Mouse (Mus musculus): ENCODE data around the gene Herpud1. TPM values are rescaled to one million over a fixed set of nuclear protein-coding genes. Genes with fewer than 3 reads are reported as not detected.

Gene Herpud1
- total and polyA plus RNA-seq, 2 experiments from 2014 or later: 131 to 177 TPM

GRCm38 (mm10) chr8:94357220-94357619 is 29.0 kb upstream of the Herpud1 start:
- DNase-seq (ENCODE audit: low spot score): peak; percentile 69
- H3K4me2 ChIP-seq (ENCODE audit: low read depth, low read length): no peak overlapping the region
- TF ChIP-seq CTCF (IDR thresholded peaks at IDR 0.05; ENCODE audit: low read depth): no peak
- TF ChIP-seq EP300 (IDR thresholded peaks at IDR 0.05; ENCODE audit: low read depth): 0 out of 2 replicates have a peak, but pooled peaks have one; percentile 33
- WGBS: 34% methylated on average over 6 of the region's 6 CpGs
- H3K27me3 ChIP-seq (ENCODE audit: control insufficient read depth, insufficient read depth, low read length): no peaks in the 10 kb centered on the region
- peak; percentile 82 for ATAC-seq (ENCODE audit: insufficient read depth, low read depth)
- H3K4me1 ChIP-seq (ENCODE audit: control insufficient read depth, insufficient read depth): peaks cover 42% of the 10 kb centered on the region
- peak overlapping the region; percentile 69 for H3K27ac ChIP-seq (ENCODE audit: low read depth)
- H3K9ac ChIP-seq (replicated peaks; ENCODE audit: low read depth, low read length): no peak overlapping the region
- no peak overlapping the region for H3K4me3 ChIP-seq (ENCODE audit: low read depth, low read length)
- no peaks in the 10 kb centered on the region for H3K9me3 ChIP-seq (replicated peaks; ENCODE audit: control insufficient read depth, low read length)
- no peaks in the 10 kb centered on the region for H3K36me3 ChIP-seq (replicated peaks; ENCODE audit: control insufficient read depth, insufficient read depth, low read length)

- no peak for ATAC-seq (ENCODE audit: insufficient read depth, low read depth)
- H3K9ac ChIP-seq (replicated peaks; ENCODE audit: low read depth, low read length): no peak overlapping the region
- H3K4me2 ChIP-seq (ENCODE audit: low read depth, low read length): no peak overlapping the region
- peak overlapping the region; percentile 70 for H3K27ac ChIP-seq (ENCODE audit: low read depth)
- H3K9me3 ChIP-seq (replicated peaks; ENCODE audit: control insufficient read depth, low read length): no peaks in the 10 kb centered on the region
- no peak for TF ChIP-seq CTCF (IDR thresholded peaks at IDR 0.05; ENCODE audit: low read depth)
- no peak for TF ChIP-seq EP300 (IDR thresholded peaks at IDR 0.05; ENCODE audit: low read depth)
- H3K27me3 ChIP-seq (ENCODE audit: control insufficient read depth, insufficient read depth, low read length): no peaks in the 10 kb centered on the region
- DNase-seq (ENCODE audit: low spot score): peak; percentile 39
- no peak overlapping the region for H3K4me3 ChIP-seq (ENCODE audit: low read depth, low read length)
- H3K36me3 ChIP-seq (replicated peaks; ENCODE audit: control insufficient read depth, insufficient read depth, low read length): no peaks in the 10 kb centered on the region
- WGBS: 28% methylated on average over 5 of the region's 5 CpGs
- H3K4me1 ChIP-seq (ENCODE audit: control insufficient read depth, insufficient read depth): peaks cover 53% of the 10 kb centered on the region
Measured at GRCm38 (mm10) chr8:94358541-94358940, 27.7 kb upstream of the Herpud1 start.

- H3K4me2 ChIP-seq (ENCODE audit: low read depth, low read length): no peak overlapping the region
- WGBS: 86% methylated on average over 6 of the region's 6 CpGs
- ATAC-seq (ENCODE audit: insufficient read depth, low read depth) (no peak), DNase-seq (ENCODE audit: low spot score) (no peak)
- no peaks in the 10 kb centered on the region for H3K9me3 ChIP-seq (replicated peaks; ENCODE audit: control insufficient read depth, low read length)
- no peaks in the 10 kb centered on the region for H3K36me3 ChIP-seq (replicated peaks; ENCODE audit: control insufficient read depth, insufficient read depth, low read length)
- TF ChIP-seq EP300 (IDR thresholded peaks at IDR 0.05; ENCODE audit: low read depth): no peak
- TF ChIP-seq CTCF (IDR thresholded peaks at IDR 0.05; ENCODE audit: low read depth): no peak
- no peak overlapping the region for H3K4me3 ChIP-seq (ENCODE audit: low read depth, low read length)
- H3K27ac ChIP-seq (ENCODE audit: low read depth): peak overlapping the region; percentile 96
- no peak overlapping the region for H3K9ac ChIP-seq (replicated peaks; ENCODE audit: low read depth, low read length)
- no peaks in the 10 kb centered on the region for H3K27me3 ChIP-seq (ENCODE audit: control insufficient read depth, insufficient read depth, low read length)
- peaks cover 49% of the 10 kb centered on the region for H3K4me1 ChIP-seq (ENCODE audit: control insufficient read depth, insufficient read depth)
Measured at GRCm38 (mm10) chr8:94361774-94362431, 24.3 kb upstream of the Herpud1 start.

- H3K27me3 ChIP-seq (ENCODE audit: control insufficient read depth, insufficient read depth, low read length): no peaks in the 10 kb centered on the region
- peaks cover 41% of the 10 kb centered on the region for H3K4me1 ChIP-seq (ENCODE audit: control insufficient read depth, insufficient read depth)
- DNase-seq (ENCODE audit: low spot score): peak; percentile 77
- ATAC-seq (ENCODE audit: insufficient read depth, low read depth): peak; percentile 77
- H3K9me3 ChIP-seq (replicated peaks; ENCODE audit: control insufficient read depth, low read length): no peaks in the 10 kb centered on the region
- 59% methylated on average over 7 of the region's 7 CpGs for WGBS
- peak overlapping the region; percentile 96 for H3K27ac ChIP-seq (ENCODE audit: low read depth)
- TF ChIP-seq CTCF (IDR thresholded peaks at IDR 0.05; ENCODE audit: low read depth): no peak
- peak; percentile 42; the same call in 1 of the 2 replicates for TF ChIP-seq EP300 (IDR thresholded peaks at IDR 0.05; ENCODE audit: low read depth)
- peak overlapping the region; percentile 26; the same call in 1 of the 2 replicates for H3K4me2 ChIP-seq (ENCODE audit: low read depth, low read length)
- H3K36me3 ChIP-seq (replicated peaks; ENCODE audit: control insufficient read depth, insufficient read depth, low read length): no peaks in the 10 kb centered on the region
- H3K4me3 ChIP-seq (ENCODE audit: low read depth, low read length): no peak overlapping the region
- H3K9ac ChIP-seq (replicated peaks; ENCODE audit: low read depth, low read length): 0 out of 2 replicates have a peak overlapping the region, but pooled peaks have one; percentile 31
Measured at GRCm38 (mm10) chr8:94362607-94363239, 23.5 kb upstream of the Herpud1 start.

- H3K4me2 ChIP-seq (ENCODE audit: low read depth, low read length): peak overlapping the region; percentile 26; the same call in 1 of the 2 replicates
- no peak overlapping the region for H3K4me3 ChIP-seq (ENCODE audit: low read depth, low read length)
- 0 out of 2 replicates have a peak overlapping the region, but pooled peaks have one; percentile 31 for H3K9ac ChIP-seq (replicated peaks; ENCODE audit: low read depth, low read length)
- TF ChIP-seq CTCF (IDR thresholded peaks at IDR 0.05; ENCODE audit: low read depth) (no peak), EP300 (IDR thresholded peaks at IDR 0.05; ENCODE audit: low read depth) (no peak)
- ATAC-seq (ENCODE audit: insufficient read depth, low read depth) (peak; percentile 89), DNase-seq (ENCODE audit: low spot score) (peak; percentile 89)
- peak overlapping the region; percentile 96 for H3K27ac ChIP-seq (ENCODE audit: low read depth)
- WGBS: 18% methylated on average over 4 of the region's 4 CpGs
- H3K27me3 ChIP-seq (ENCODE audit: control insufficient read depth, insufficient read depth, low read length): no peaks in the 10 kb centered on the region
- H3K36me3 ChIP-seq (replicated peaks; ENCODE audit: control insufficient read depth, insufficient read depth, low read length): no peaks in the 10 kb centered on the region
- no peaks in the 10 kb centered on the region for H3K9me3 ChIP-seq (replicated peaks; ENCODE audit: control insufficient read depth, low read length)
- peaks cover 36% of the 10 kb centered on the region for H3K4me1 ChIP-seq (ENCODE audit: control insufficient read depth, insufficient read depth)
Measured at GRCm38 (mm10) chr8:94363288-94363688, 22.9 kb upstream of the Herpud1 start.

All from heart, postnatal 0 days (tissue).